Mouse (Mus musculus) liver (tissue): ENCODE results near the gene Sstr4.

Experiments used
- DNase-seq: peaks from one replicate; pipeline ENCODE4 v3.0.0-alpha.2; 2020; ENCODE audit warnings: mixed read lengths

The Sstr4 gene

GRCm38 (mm10) chr2:148395131-148396051, at the start of gene Sstr4:
Gene Sstr4, plus strand, starts transcription at chr2:148395344.
- DNase-seq = peak; percentile 22

- DNase-seq = no peak
Measured at GRCm38 (mm10) chr2:148345373-148345772, 49.8 kb upstream of the Sstr4 start.

GRCm38 (mm10) chr2:148346976-148347375, 48.2 kb upstream of the Sstr4 start:
- DNase-seq = no peak

- no peak for DNase-seq
Measured at GRCm38 (mm10) chr2:148349509-148350307, 45.4 kb upstream of the Sstr4 start.

- no peak for DNase-seq
Measured at GRCm38 (mm10) chr2:148350460-148350859, 44.7 kb upstream of the Sstr4 start.

- no peak for DNase-seq
Measured at GRCm38 (mm10) chr2:148352655-148353054, 42.5 kb upstream of the Sstr4 start.

DNA sequence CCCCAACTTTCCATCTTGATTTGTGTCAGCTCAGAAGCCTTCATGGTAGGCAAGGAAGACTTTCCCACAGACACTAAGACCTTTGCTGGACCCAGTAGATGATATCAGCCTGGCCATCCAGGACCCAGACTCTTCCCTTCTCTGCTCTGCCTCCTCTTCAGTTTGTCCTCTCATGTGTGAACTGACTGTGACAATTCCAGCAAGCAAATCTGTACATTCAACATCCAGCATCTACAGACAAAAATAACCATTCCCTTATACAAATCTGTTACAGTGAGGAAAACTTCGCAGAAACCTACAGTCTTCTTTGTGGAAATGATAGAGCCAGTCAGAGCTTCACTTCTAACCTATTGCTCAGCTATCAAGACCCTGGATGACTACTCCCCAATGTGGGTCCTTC, 38.0 kb upstream of the Sstr4 start:
- no peak for DNase-seq

- no peak for DNase-seq
Measured at GRCm38 (mm10) chr2:148364536-148364935, 30.6 kb upstream of the Sstr4 start.

- DNase-seq = no peak
Measured at GRCm38 (mm10) chr2:148365227-148365626, 29.9 kb upstream of the Sstr4 start.

DNA sequence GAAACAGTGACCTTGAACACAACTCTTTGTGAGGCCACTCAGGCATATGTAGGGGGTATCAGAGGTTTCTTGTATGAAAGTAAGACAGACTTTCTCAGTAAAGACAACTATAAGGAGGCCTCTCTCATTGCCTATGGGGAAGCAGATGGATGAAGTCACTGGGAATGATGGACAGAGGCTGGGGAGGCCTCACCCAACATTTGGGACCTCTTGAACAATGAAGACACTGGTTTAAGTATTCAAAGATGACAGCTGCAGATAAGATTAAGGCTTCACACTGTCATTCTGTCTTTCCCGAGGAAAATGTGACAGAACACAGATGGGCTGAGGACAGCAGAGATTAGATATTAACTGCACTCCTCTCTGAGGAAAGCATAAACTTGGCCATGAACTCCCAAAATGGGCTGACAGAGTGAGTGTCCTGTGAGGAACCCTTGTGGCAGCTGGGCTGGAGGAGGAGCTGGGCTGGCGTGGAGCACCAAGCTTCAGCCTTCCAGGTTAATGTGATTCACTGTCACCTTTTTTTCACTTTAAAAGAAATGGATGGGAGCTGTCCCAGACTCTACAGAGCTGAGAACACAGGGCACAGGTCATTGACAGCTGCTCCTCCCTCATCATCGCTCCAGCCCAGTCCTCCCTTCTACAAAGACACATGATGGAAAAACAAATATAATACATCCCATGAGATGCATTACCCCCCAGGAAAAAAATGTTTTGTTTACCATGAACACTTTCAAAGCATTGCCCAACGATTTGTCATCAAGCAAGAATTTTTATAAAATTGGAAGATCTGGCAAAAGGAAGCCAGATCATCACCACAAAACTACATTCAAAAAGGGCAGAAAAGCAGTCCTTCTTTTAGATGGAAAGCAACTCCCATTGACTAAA, 23.2 kb upstream of the Sstr4 start:
- DNase-seq = no peak

DNA sequence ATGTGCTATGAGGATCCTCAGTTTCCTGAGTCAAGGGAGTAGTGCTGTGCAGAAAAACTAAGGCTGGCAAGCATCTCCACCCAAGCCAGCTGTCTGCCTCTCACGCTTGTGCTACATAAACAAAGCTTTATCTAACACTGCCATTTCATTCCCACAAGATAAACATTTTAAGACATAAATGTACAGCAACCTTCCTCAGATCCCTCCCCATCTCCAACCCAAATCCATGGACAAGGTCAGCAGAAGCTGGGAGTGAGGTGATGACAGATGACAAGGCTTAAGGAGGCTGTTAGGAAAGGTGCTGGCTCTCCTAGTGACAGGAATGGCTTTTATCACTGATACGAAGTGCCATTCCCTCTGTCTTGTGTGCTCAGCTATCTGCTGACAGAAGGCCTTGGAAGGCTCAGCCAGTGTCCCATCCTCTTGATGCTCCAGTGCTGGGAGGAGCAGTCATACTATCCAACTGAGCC, 21.5 kb upstream of the Sstr4 start:
- no peak for DNase-seq

- DNase-seq = peak; percentile 58
Measured at GRCm38 (mm10) chr2:148375326-148376150, 19.6 kb upstream of the Sstr4 start.

DNA sequence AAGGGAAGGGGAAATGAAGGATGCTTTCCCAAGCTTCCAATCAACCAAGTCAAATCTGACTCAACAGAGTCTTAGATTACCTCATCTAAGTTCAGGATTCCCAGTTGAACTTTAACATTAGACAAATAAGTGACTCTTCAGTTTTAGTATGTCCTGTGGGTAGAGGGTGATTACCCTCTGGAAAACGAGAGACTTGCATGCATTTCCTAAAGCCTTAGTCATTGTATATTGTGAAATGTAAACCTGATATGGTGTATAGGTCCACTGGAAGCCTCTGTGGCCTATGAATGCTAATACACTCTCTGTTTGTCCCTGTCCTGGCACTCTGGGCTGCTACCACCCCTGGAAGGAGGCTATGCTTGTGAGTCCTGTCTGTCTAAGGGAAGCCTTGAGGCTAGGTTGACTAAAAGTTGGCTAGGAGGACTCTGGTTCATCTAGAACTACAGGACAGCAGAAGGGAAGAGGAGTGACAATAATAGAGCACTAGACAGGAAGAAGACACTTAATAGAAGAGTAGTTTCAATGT, 16.3 kb upstream of the Sstr4 start:
- DNase-seq = no peak

- no peak for DNase-seq
Measured at GRCm38 (mm10) chr2:148379899-148380413, 15.2 kb upstream of the Sstr4 start.

DNA sequence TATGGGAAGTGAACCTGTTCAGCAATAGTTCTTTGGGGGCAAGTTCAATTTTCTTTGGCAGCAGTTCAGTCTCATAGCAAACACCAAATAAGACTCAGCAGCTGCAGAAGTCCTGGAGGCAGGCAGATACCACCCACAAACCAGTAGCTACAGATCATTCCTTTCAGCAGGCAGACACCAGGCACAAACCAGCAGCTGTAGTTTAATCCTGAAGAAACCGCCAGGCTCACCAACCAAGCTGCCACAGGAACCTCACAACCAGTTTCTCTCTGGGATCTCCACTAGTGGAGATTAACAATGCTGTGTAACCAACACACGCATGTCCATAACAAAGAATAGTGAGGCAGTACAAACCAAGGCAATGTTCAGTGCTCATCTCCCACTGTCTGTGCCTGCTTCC, 14.1 kb upstream of the Sstr4 start:
- DNase-seq = no peak

DNA sequence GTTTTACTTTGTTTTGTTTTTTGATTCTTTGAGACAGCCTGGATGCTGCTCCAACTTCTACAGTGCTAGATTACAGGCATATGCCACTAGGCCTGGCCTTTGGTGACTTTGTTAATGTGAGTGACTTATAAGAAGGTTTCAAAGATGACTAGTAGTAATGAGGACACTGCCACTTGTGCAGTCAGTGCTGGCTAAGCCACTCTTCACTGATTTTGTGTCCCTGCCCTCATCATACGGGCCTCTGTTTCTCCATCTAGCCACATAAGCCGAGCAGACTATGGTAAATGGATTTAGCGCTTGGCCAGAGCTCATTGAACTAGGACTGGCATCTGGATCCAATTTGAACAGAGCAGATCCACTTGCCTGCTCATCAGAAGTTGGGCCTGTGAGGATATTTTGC, 8.7 kb upstream of the Sstr4 start:
- DNase-seq = no peak

DNA sequence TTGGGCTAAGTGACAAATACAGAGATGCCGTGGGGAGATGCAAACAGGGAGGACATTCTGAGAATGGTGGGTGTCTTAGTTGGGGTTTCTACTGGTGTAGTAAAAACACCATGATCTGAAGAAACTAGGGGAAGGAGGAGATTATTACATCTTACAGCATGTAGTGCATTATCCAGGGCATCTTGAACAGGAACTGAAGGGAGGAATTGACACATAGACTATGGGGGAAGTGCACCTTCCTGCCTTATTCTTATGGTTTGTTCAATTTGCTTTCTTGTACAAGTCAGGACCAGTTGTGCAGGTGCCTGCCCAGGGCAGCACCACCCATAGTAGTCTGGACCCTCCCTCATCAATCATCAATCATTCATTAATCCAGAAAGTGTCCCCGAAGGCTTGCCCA, 8.2 kb upstream of the Sstr4 start:
- DNase-seq = no peak

DNA sequence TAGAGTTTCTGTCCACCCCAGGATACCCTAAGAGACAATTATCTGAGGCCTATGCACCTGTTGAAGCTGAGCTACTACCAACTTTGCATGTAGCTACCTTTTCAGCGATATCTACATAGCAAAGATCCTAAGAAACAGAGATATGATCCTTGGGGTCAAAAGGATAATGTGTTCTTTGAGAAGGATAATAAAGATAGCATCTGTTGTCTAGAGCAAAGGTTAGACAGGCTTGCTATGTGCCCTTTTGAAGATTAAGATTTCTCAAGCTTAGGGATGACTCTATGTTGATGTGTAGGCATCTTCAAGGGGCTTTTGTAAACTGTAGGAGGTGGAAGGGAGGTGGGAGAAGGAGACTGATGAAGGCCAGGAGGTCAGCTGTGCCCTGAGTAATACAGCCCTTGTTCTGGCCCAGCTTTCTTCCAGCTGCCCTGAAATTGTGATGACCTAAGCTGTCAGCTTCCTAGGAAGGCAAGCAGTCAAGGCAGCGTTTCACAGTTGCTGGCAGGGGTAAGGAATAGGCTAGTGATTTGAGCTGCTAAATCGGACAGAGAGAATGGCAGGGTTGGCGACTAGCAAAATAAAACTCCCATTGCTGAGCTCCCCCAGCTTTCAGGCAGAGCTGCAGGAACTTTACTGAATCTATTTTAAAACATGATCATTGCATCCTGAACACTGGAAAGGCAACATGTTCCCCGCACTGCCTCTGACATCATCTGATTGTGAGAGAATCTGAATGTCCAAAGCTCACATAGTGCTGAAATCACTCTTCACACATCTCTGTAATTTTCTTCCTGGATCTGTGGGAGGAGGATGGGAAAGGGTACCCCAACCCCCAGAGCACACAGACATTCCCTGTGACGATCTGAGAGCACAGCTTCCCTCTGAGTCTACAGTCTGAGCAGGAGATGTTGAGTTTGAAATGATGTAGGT, 7.2 kb upstream of the Sstr4 start:
- no peak for DNase-seq

- no peak for DNase-seq
Measured at GRCm38 (mm10) chr2:148393149-148393548, 2.0 kb upstream of the Sstr4 start.

GRCm38 (mm10) chr2:148393846-148394245, 1.3 kb upstream of the Sstr4 start:
- DNase-seq = no peak
